Mouse (Mus musculus) gastrocnemius, postnatal 25 days (tissue): ENCODE results near the gene Pank2. TPM values are rescaled to one million over a fixed set of nuclear protein-coding genes. Genes with fewer than 3 reads are reported as not detected.
"Not testable (repeated sequence)": the region's sequence is repeated elsewhere in the genome, so short reads cannot be mapped to it uniquely, and the experiment has no call there.

Experiments
- DNase-seq: peaks from one replicate; pipeline ENCODE4 v3.0.0; 2022
- long read RNA-seq, 2 experiments: library from polyadenylated mRNA; stranded (forward); transcript quantifications; one replicate each; pipeline ENCODE4 v2.0.0; 2021
- total RNA-seq, 2 experiments: library from RNA; stranded (reverse); gene quantifications; 1 replicate in 1 of 2; 2 replicates in 1 of 2; pipeline ENCODE4 v1.2.3; 2021

Pank2 gene
- 10 to 100 TPM; 22.5 to 26.4 TPM for total RNA-seq
- long read RNA-seq, experiment 1, full-length matches to known transcripts = 1 of 21 reads
- long read RNA-seq, experiment 1, partial matches to known transcripts = 3 of 21 reads
- long read RNA-seq, experiment 1, other reads (novel, unspliced or antisense) = 17 of 21 reads
- long read RNA-seq, experiment 2, full-length matches to known transcripts = 1 of 30 reads
- long read RNA-seq, experiment 2, partial matches to known transcripts = 1 of 30 reads
- long read RNA-seq, experiment 2, other reads (novel, unspliced or antisense) = 28 of 30 reads

DNA sequence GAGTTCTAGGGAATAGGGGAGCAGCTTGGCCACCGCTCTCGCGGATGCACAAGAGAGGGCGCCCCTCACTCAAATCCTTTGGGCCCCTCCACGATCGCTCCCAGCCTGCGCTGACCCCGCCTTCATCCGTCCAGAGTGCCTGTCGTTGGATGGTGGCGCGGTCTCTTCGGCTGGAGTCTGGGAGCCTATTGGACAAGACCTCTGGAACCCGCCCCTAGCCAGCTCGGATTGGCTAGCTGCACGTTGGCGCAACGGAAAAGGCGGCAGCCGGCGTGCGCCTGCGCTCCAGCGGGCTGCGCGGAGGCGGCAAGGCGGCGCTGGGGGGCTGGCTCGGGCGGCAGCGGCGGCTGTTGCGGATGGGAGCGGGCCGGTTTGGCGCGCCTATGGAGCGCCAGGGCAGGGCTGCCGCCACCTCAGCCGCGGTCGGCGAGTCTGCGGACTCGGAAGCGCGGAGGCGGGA, at the start of gene Pank2:
TSS of gene Pank2 (plus strand) at position 283 of the 460 bp plus-strand sequence.
- peak; percentile 98 for DNase-seq

DNA sequence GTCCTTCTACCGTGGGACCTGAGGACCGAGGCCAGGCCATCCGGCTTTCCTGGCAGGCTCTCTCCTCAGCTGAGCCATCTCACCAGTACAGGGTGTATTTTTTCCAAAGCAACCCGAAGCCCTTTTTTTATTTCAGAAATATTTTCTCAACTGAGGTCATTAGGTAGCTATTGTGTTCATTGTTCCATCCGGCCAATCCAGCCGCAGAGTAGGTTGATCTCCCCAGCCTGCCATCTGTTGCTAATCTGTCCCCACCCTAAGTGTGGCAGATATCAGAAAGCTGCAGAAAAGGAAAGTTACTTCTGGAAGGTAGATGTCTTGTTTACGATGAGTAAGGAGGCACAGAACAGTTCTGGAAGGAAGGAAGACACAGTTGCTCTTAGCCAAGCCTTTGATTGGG, 48.5 kb upstream of the Pank2 start:
- no peak for DNase-seq

DNA sequence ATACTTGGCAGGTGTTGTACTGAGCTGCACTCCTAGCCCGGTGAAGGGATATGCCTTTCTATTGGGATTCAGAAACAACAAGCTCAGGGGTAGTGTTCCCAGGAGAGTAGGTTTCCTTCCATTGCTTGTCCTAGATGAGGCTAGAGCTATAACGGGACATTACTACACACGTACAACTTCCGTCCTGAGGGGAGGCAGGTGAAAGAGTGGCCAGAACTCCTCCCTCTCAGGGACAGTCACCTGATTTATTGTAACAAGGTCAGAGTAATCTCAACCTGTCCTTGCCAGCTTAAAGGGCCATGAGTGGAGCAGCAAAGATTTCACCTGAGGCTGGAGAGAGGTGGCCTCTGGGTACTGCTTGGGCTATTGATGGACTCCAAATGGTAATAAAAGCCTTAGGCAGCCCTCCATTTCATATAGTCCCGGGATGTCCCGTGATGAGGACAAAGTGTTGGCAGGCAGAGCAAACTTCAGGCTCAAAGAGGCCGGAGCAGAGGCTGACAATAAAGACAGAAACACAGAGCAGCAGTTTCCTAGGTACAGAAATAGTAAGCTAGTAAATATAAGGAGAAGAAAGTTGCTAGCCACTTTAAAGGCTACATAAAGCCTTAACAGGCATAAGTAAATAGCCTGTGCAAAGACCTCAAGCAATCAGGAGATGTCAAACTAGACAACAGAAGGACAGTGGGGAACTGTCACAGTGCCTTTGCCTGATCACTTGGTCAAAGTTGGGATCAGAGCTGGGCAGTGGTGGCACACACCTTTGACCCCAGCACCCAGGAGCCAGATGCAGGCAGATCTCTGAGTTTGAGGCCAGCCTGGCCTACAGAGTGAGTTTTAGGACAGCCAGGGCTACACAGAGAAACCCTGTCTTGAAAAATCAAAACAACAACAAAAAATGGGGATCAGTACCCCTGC, 46.1 kb upstream of the Pank2 start:
- peak; percentile 33 for DNase-seq

DNA sequence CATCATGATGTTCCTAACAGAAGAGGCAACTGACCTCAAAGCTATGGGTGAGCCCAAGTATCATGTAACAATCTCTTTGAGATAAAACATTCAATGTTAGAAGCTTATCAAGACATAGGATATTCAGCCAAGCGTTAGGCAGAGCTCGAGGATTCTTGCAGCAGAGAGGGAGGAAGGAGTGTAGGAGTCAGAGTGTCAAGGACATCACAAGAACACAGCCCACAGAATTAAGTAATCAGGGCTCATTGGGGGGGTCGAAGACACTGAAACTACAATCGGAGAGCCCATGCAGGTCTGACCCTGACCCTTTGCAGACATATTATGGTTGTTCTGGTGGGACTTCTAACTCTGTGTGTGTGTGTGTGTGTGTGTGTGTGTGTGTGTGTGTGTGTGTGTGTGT, 42.3 kb upstream of the Pank2 start:
- no peak for DNase-seq

DNA sequence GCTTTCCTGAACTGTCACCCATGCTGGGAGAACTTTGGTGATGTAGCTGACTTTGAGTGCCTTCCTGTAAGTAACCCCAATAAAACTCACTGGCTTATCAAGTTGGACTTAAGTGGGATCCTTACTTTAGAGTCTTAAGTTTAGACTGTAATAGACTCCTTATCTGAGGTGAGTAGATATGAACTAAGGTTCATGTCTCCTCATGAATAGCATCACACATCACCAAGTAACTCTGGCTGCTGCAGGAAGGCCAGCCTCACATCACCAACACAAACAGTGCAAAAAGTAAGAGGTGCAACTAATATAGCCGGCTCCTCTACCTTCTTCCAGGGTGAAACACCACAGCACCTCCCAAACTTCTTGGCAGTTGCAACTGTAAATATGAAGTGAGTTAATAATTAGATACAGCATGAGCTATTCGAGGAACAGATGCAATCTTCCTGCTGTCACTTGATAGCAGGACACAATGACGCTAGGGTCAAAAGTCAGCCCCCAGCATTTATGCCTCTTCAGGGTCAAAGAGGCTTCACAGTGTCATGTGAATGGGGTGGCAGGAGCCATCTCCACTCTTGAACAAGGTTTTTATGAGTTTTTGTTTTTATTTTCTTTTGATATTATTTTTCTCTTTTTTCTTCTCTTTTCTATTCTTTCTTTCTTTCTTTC, 40.3 kb upstream of the Pank2 start:
- DNase-seq = no peak

DNA sequence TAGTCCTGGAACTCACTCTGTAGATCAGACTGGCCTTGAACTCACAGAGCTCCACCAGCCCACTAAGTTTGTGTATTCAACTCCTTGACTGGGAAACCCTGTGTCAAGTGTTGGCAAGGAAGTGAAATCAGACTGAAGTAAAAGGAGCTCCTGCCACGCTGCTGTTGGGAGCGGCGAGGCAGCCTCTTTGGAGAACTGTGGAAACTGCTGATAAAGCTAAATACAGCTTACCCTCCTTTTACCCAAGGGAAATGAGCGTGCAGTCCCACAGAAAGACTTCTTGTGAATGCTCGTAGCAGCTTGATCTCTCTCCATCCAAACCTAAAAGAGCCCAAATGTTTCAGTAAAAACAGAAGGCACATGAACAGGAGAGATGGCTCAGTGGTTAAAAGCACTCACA, 39.7 kb upstream of the Pank2 start:
- no peak for DNase-seq

DNA sequence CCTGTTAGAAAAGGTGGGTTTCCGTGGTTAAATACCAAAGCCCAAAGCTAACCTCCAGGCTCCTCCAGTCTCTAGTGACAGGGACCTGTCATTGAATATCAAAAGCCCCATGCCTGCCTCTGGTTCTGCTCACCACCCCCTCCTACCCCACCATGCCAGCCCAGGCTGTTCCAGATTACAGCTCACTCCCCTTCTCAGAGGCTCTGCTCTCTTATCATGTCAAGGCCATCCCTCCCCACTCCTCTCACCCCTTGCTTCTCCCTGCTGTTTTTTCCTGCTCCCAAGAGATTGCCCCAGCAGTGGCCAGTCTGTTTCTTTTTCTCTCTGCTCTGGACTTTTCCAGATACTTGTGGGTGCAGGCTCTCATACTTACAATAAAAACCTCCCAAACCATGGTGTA, 38.7 kb upstream of the Pank2 start:
- no peak for DNase-seq

DNA sequence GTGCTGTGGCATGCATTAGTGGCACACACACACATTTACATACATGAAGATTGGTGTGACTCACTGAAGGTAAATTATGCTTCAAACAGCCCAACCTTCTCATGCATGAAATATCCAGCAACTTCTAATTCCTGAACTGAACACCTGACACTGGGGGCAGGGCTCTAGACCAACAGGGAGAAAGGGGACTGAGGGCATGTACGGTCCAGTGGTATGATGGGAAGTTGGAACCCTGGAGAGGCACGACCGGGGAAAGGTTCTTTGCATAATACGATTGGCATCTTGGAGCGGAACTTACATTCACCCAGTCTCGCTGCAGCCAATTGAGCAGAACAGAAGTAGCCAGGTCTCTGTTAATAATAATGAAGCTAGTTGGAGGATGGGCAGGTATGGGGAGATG, 37.1 kb upstream of the Pank2 start:
- DNase-seq = no peak

DNA sequence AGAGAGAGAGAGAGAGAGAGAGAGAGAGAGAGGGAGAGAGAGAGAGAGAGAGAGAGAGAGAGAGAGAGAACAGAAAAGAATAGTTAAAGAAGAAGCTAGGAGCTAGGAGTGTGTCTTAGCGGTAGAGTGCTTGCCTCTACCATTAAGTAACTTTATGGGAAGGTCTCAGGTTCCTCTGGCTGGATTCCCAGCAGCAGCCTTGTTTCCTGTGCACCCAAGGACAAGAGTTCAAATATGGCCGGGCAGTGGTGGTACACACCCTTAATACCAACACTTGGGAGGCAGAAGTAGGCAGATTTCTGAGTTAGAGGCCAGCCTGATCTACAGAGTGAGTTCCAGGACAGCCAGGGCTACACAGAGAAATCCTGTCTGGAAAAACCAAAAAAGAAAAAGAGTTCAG, 35.6 kb upstream of the Pank2 start:
- not testable (repeated sequence) for DNase-seq

DNA sequence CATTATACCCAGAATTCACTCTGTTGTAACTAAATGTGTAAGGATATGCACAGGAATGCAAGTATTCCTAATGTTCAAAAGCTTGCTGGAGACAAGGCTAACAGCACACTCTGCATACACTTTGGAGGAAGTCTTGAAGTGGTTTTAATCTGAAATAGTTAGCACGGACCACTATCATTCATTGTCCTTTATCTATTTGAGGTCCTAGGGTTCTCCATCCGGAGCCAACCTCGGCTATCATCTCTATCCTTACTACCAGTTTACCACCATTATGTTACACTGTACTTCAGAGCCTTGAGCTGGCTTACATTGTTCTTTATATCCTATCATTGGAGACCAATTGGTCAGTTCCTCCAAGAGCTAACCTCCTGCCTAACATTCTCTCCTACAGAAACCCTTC, 35.1 kb upstream of the Pank2 start:
- DNase-seq = no peak

DNA sequence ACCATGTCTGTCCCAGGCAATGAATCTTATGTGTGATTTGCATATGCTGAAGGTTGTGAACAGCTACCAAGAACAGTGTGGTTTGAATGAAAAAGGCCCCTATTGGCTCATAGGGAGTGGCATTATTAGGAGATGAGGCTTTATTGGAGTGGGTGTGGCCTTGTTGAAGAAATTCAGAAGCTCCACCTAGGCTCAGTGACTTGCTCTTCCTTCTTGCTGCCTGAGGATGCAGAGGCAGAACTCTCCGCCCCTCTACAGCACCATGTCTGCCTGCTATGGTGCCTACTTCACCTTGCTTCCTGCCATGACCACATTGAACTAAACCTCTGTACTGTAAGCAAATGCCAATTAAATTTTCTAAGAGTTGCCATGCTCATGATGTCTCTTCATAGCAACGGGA, 29.7 kb upstream of the Pank2 start:
- DNase-seq = no peak

DNA sequence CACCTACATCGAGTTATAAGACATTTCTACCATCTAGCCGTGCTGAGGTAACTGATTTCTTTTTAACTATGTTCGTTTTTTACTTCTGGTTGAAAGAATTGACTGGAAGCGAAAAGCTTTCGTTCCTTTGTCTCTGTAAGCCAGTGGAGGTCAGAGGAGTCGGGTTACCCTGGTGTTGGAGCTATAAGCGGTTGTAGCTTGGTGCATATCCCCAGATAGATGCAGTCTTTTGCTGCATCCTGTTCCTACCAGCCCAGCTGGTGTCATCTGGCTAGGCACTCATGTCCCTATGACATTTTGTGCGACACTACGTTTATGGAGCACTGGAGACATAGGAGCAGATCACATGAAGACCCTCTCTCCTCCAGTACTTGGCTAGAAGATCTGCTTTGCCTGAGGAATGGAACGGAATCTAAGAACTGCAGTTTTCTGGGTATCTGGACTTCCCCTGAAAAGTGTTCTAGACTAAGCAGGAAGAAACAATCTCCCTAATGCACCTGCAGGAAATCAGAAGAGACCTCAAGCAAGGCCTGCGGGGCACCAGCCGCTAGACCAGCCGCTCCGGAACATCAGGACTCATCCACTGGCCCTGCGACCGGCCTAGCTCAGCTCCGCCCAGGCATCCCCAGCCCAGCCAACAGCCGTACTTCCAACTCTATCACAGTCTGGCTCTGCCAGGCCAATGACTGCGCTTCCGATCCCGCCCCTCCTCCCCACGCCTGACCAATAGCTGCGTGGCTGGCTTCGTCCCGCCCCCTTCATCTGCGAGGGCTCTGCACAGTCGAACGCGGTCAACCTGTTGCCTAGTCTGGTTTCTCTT, 28.8 kb upstream of the Pank2 start, which contains the start of gene Mavs:
TSS of gene Mavs (plus strand) at position 757 of the 820 bp plus-strand sequence.
- peak; percentile 98 for DNase-seq

DNA sequence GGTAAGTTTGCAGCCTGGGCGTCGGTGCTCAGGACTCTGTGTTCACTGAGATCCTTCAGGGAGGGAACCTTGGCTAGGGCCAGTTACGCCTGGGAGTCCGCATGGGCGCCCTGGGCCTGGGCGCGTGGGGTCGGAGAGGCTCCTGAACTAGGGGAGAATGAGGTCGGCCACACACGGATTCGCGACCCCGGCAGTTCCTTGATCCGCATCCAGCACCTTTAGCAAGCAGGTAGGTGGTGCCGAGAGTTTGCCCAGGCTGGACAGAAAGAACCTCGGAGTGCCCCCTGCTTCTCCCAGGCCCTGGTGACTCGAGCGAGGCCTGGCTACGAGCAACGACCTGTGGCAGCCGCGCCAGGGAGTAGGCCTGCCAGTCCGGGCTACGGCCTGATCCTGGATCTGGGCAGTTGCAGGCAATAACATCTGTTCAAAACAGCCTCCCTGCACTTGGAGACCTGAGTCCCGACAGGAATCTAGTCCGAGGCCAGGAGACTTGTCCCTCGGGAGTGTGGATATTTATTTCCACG, 28.1 kb upstream of the Pank2 start:
- DNase-seq = no peak

DNA sequence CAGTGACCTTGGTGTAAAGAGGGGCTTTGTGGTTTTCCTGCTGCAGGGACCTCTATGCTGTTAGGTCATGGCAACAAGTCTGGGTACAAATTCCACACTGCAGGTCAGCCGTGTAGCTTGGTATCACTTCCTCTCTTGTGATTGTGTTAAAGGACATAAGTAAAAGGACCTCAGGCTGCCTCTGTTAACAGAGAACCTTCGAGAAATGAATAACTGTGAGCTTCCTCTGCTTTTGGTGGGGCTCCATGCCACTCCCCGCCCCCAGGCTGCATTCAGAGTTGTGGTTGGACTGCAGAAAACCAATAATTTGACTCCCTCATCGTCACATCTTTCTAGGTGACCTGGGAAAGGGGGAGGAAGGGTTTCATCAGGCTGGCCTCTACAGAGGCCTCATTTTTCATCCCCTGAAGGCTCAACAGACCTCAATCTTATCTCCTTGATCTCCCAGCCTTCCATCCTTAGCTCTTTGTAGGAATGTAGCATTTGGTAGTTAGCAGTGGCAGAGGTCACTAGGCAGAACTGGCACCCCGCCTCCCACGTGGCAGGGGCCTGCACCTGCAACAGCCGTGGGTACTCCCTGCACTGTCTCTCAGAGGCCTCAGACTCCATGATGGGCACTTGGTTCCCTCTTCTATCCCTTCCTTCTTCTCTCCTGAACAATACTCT, 27.2 kb upstream of the Pank2 start:
- no peak for DNase-seq

DNA sequence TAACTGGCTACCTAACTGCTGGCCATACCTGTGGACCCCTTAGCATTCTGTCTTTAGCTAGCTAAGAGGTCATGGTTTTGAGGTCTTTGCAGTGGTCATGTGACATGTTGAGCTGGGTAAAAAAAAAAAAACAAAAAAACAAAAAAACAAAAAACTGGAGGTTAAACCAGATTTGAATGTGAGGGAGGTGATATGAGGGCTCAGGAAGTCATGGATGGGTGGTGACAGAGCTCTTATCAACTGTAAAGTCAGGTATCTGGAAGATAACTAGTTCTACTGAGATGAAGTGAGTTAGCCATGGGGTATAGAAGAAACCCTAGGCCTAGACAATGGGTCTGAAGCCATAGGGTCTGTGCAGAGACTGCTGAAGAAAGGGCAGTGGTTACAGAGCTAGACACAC, 20.1 kb upstream of the Pank2 start:
- DNase-seq = no peak

DNA sequence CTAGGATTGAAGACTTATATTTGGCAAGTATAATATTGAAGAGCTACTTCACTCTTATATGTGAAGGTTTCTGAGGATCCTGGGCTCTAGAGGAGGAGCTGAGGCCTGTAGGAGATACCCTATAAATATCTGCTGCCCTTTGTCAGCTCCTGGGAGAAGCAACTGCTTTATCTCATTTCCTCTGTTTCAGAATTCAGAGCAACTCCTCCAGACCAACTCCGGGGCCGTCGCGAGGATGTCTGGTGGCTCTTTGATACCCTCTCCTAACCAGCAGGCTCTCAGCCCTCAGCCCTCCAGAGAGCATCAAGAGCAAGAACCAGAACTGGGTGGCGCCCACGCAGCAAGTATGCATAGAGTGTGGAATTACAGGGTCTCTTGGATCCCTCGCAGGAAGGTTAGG, 19.4 kb upstream of the Pank2 start:
- no peak for DNase-seq

DNA sequence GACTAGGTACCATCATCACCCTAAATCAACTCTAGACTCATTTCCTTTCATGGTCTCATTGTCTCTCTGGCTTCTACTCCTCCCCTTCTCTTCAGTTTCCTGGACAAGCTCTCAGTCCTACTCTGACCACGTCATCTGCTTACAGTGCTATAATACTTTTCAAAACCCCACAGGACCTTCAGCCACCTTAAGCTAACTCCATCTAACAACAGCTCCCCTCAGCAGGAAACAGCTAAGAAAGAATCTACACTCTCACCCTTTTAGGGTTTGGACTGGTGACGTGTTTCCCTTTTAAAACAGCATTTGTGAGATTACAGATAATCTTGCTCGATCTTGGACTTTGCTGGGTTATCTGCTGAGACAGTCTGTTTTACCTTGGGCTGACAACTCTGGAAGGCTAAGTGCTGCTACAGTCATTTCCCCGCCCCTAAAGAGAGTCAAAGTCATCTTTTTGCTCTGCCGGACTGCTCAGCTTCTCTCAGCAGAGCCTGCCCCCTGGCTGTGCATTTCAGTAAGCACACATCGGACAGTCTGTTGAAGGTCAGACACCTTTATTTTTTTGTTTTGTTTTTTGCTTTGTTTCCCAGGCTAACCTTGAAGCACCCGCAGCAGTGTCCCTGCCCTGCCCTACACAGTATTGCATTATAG, 8.5 kb upstream of the Pank2 start:
- DNase-seq = peak; percentile 48

DNA sequence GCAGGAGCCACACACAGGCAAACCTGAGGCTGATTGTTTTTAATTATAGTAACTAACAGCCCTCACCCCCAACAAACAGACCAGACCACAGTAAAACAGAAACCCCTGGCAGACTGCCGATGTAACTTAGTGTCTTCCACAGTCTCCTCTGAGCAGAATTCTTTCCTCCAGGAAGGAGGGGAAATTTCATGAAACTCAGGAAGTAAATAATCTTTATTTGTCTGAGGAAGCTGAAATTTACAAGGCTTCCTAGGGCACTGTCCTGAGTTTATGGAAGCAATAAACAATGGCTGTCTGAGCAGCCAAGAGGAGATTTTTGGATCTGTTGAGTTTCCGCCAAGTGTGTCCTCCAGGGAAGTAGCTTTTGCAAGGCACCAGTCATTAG, 8.0 kb upstream of the Pank2 start:
- DNase-seq = no peak

DNA sequence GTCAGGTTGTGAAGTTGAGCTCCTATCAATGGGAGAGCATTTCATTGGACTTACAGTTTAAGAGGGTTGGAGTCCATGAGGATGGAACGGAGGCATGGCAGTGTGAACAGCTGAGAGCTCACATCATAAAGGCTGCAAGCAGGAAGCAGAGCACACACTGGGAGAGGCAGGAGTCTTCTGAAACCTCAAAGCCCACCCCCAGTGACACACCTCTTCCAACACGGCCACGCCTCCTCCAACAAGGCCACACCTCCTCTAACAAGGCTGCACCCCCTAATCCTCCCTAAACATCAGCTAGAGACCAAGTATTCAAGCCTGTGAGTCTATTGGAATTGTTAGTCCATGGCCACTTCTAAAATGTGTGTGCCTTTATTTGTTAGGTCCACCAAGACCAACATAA, 6.6 kb upstream of the Pank2 start:
- DNase-seq = no peak

DNA sequence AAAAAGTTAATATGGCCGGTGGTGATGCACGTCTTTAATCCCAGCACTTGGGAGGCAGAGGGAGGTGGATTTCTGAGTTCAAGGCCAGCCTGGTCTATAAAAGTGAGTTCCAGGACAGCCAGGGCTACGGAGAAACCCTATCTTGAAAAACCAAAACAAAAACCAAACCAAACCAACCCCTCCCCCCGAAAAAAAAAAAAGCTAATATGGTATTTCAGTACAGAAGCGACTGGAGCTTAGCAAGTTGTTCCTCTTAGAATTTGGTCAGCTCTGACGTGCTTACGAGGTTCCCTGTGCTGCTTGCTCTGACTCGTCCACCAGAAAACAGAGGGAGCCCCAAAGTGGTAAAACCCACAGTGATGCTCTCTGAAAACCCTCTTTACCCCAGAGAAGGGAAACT, 3.6 kb upstream of the Pank2 start:
- no peak for DNase-seq
